Mouse (Mus musculus): ENCODE measurements around the gene Rpp21. TPM values are rescaled to one million over a fixed set of nuclear protein-coding genes. Genes with fewer than 3 reads are reported as not detected.

Rpp21 gene
- polyA plus RNA-seq, 1 experiment from 2014 or later = 95.8 TPM

GRCm38 (mm10) chr17:36233572-36233971 lies 24.3 kb downstream of the Rpp21 start:
- no peak overlapping the region for H3K9ac ChIP-seq (replicated peaks)
- no peaks in the 10 kb centered on the region for H3K9me3 ChIP-seq
- H3K27ac ChIP-seq = no peak overlapping the region
- peaks cover 30% of the 10 kb centered on the region for H3K27me3 ChIP-seq
- WGBS = 76% methylated on average over 5 of the region's 5 CpGs
- no peak for ATAC-seq (ENCODE audit: insufficient number of reproducible peaks, insufficient read depth, low FRiP score, low TSS enrichment, low read depth)
- no peaks in the 10 kb centered on the region for H3K36me3 ChIP-seq
- no peak overlapping the region for H3K4me2 ChIP-seq
- no peak overlapping the region for H3K4me3 ChIP-seq (replicated peaks)
- H3K4me1 ChIP-seq (replicated peaks) = peaks cover 6% of the 10 kb centered on the region

GRCm38 (mm10) chr17:36231318-36231717 lies 26.6 kb downstream of the Rpp21 start:
- no peaks in the 10 kb centered on the region for H3K9me3 ChIP-seq
- ATAC-seq (ENCODE audit: insufficient number of reproducible peaks, insufficient read depth, low FRiP score, low TSS enrichment, low read depth) = no peak
- no peak overlapping the region for H3K4me3 ChIP-seq (replicated peaks)
- 6% methylated on average over 36 of the region's 36 CpGs for WGBS
- no peak overlapping the region for H3K4me2 ChIP-seq
- H3K27ac ChIP-seq = no peak overlapping the region
- H3K27me3 ChIP-seq = peaks cover 7% of the 10 kb centered on the region
- no peak overlapping the region for H3K9ac ChIP-seq (replicated peaks)
- H3K4me1 ChIP-seq (replicated peaks) = no peaks in the 10 kb centered on the region
- H3K36me3 ChIP-seq = no peaks in the 10 kb centered on the region

GRCm38 (mm10) chr17:36229046-36229445 lies 28.8 kb downstream of the Rpp21 start:
- Histone ChIP-seq H3K9ac (replicated peaks) (no peak overlapping the region), H3K4me2 (no peak overlapping the region), H3K36me3 (no peaks in the 10 kb centered on the region), H3K27ac (no peak overlapping the region), H3K4me3 (replicated peaks) (no peak overlapping the region), H3K4me1 (replicated peaks) (no peaks in the 10 kb centered on the region), H3K9me3 (no peaks in the 10 kb centered on the region), H3K27me3 (peaks cover 17% of the 10 kb centered on the region)
- 5% methylated on average over 5 of the region's 5 CpGs for WGBS
- ATAC-seq (ENCODE audit: insufficient number of reproducible peaks, insufficient read depth, low FRiP score, low TSS enrichment, low read depth) = no peak

- no peak overlapping the region for H3K27ac ChIP-seq
- H3K4me3 ChIP-seq (replicated peaks) = no peak overlapping the region
- 16% methylated on average over 8 of the region's 8 CpGs for WGBS
- H3K36me3 ChIP-seq = no peaks in the 10 kb centered on the region
- ATAC-seq (ENCODE audit: insufficient number of reproducible peaks, insufficient read depth, low FRiP score, low TSS enrichment, low read depth) = no peak
- H3K4me2 ChIP-seq = no peak overlapping the region
- peaks cover 28% of the 10 kb centered on the region for H3K27me3 ChIP-seq
- no peaks in the 10 kb centered on the region for H3K4me1 ChIP-seq (replicated peaks)
- H3K9me3 ChIP-seq = no peaks in the 10 kb centered on the region
- H3K9ac ChIP-seq (replicated peaks) = no peak overlapping the region
These were observed 30.9 kb downstream of the Rpp21 start for GRCm38 (mm10) chr17:36226921-36227320.

- Histone ChIP-seq H3K9ac (replicated peaks) (no peak overlapping the region), H3K27me3 (peaks cover 44% of the 10 kb centered on the region), H3K4me2 (peak overlapping the region; percentile 2; the same call in 1 of the 2 replicates), H3K9me3 (no peaks in the 10 kb centered on the region), H3K4me3 (replicated peaks) (no peak overlapping the region), H3K27ac (no peak overlapping the region), H3K36me3 (no peaks in the 10 kb centered on the region), H3K4me1 (replicated peaks) (no peaks in the 10 kb centered on the region)
- 0 out of 2 replicates have a peak, but pooled peaks have one; percentile 42 for ATAC-seq (ENCODE audit: insufficient number of reproducible peaks, insufficient read depth, low FRiP score, low TSS enrichment, low read depth)
- 16% methylated on average over 9 of the region's 9 CpGs for WGBS
These were observed 32.5 kb downstream of the Rpp21 start for GRCm38 (mm10) chr17:36225231-36225824.

- Histone ChIP-seq H3K9me3 (no peaks in the 10 kb centered on the region), H3K4me2 (no peak overlapping the region), H3K4me1 (replicated peaks) (no peaks in the 10 kb centered on the region), H3K27ac (no peak overlapping the region), H3K9ac (replicated peaks) (no peak overlapping the region), H3K4me3 (replicated peaks) (no peak overlapping the region), H3K36me3 (no peaks in the 10 kb centered on the region), H3K27me3 (peaks cover 51% of the 10 kb centered on the region)
- no peak for ATAC-seq (ENCODE audit: insufficient number of reproducible peaks, insufficient read depth, low FRiP score, low TSS enrichment, low read depth)
- 38% methylated on average over 3 of the region's 3 CpGs for WGBS
These were observed 33.4 kb downstream of the Rpp21 start for GRCm38 (mm10) chr17:36224451-36224850.

GRCm38 (mm10) chr17:36218594-36219155 lies 39.2 kb downstream of the Rpp21 start:
- Histone ChIP-seq H3K9ac (replicated peaks) (no peak overlapping the region), H3K27me3 (peaks cover 84% of the 10 kb centered on the region), H3K27ac (no peak overlapping the region), H3K4me1 (replicated peaks) (peaks cover 4% of the 10 kb centered on the region; the same call in 1 of the 2 replicates), H3K4me2 (no peak overlapping the region), H3K9me3 (no peaks in the 10 kb centered on the region), H3K36me3 (no peaks in the 10 kb centered on the region), H3K4me3 (replicated peaks) (no peak overlapping the region)
- no peak for ATAC-seq (ENCODE audit: insufficient number of reproducible peaks, insufficient read depth, low FRiP score, low TSS enrichment, low read depth)
- 51% methylated on average over 5 of the region's 5 CpGs for WGBS

GRCm38 (mm10) chr17:36215586-36215985 lies 42.3 kb downstream of the Rpp21 start:
- 4% methylated on average over 20 of the region's 20 CpGs for WGBS
- H3K9ac ChIP-seq (replicated peaks) = no peak overlapping the region
- peaks cover 4% of the 10 kb centered on the region; the same call in 1 of the 2 replicates for H3K4me1 ChIP-seq (replicated peaks)
- no peak for ATAC-seq (ENCODE audit: insufficient number of reproducible peaks, insufficient read depth, low FRiP score, low TSS enrichment, low read depth)
- H3K4me2 ChIP-seq = peak overlapping the region; percentile 23; the same call in 1 of the 2 replicates
- H3K36me3 ChIP-seq = no peaks in the 10 kb centered on the region
- no peak overlapping the region for H3K27ac ChIP-seq
- H3K9me3 ChIP-seq = no peaks in the 10 kb centered on the region
- peaks cover 91% of the 10 kb centered on the region for H3K27me3 ChIP-seq
- peak overlapping the region; percentile 4; the same call in 1 of the 2 replicates for H3K4me3 ChIP-seq (replicated peaks)

- Histone ChIP-seq H3K9ac (replicated peaks) (no peak overlapping the region), H3K9me3 (no peaks in the 10 kb centered on the region), H3K27ac (no peak overlapping the region), H3K4me1 (replicated peaks) (no peaks in the 10 kb centered on the region), H3K27me3 (peaks cover 93% of the 10 kb centered on the region), H3K4me3 (replicated peaks) (no peak overlapping the region), H3K4me2 (no peak overlapping the region), H3K36me3 (no peaks in the 10 kb centered on the region)
- no peak for ATAC-seq (ENCODE audit: insufficient number of reproducible peaks, insufficient read depth, low FRiP score, low TSS enrichment, low read depth)
These were observed 51.0 kb downstream of the Rpp21 start for GRCm38 (mm10) chr17:36206846-36207245.

GRCm38 (mm10) chr17:36205862-36206261 lies 52.0 kb downstream of the Rpp21 start:
- no peaks in the 10 kb centered on the region for H3K36me3 ChIP-seq
- H3K4me3 ChIP-seq (replicated peaks) = peak overlapping the region; percentile 33
- 1% methylated on average over 41 of the region's 41 CpGs for WGBS
- no peaks in the 10 kb centered on the region for H3K4me1 ChIP-seq (replicated peaks)
- peak overlapping the region; percentile 54 for H3K4me2 ChIP-seq
- no peak overlapping the region for H3K27ac ChIP-seq
- H3K27me3 ChIP-seq = peaks cover 89% of the 10 kb centered on the region
- no peak for ATAC-seq (ENCODE audit: insufficient number of reproducible peaks, insufficient read depth, low FRiP score, low TSS enrichment, low read depth)
- H3K9me3 ChIP-seq = no peaks in the 10 kb centered on the region
- 0 out of 2 replicates have a peak overlapping the region, but pooled peaks have one; percentile 27 for H3K9ac ChIP-seq (replicated peaks)

All from limb, embryonic 12.5 days (tissue).